Mouse (Mus musculus) G1E (cell line): Measurements from ENCODE around the gene Rplp2. TPM values are rescaled to one million over a fixed set of nuclear protein-coding genes. Genes with fewer than 3 reads are reported as not detected.
"Not testable (repeated sequence)": the region's sequence is repeated elsewhere in the genome, so short reads cannot be mapped to it uniquely, and the experiment has no call there.

Experiments used
- ATAC-seq: 2 replicates; pipeline ENCODE4 v1.8.0; 2016; ENCODE audit warnings: mild to moderate bottlenecking; ENCODE audit not compliant: insufficient number of reproducible peaks, poor library complexity, low FRiP score, severe bottlenecking; ENCODE audit errors: extremely low read depth
- DNase-seq: peaks from one replicate; pipeline ENCODE4 v3.0.0; 2012; ENCODE audit warnings: low spot score
- H3K27me3 ChIP-seq: 2 replicates; pipeline ENCODE4 v1.6.1; 2012; ENCODE audit warnings: mild to moderate bottlenecking, low read length, inconsistent platforms; ENCODE audit not compliant: insufficient read depth
- H3K36me3 ChIP-seq: replicated peaks from 2 replicates; pipeline ENCODE3; 2012; ENCODE audit warnings: mild to moderate bottlenecking, inconsistent platforms
- H3K4me1 ChIP-seq: 2 replicates; pipeline ENCODE4 v1.6.1; 2012; ENCODE audit warnings: low read depth, low read length, inconsistent platforms, mixed read lengths; ENCODE audit not compliant: insufficient read depth
- H3K4me3 ChIP-seq: 2 replicates; pipeline ENCODE4 v1.5.1; 2012; ENCODE audit warnings: low read depth, mild to moderate bottlenecking, inconsistent platforms, low read length, moderate library complexity, mixed read lengths
- H3K9me3 ChIP-seq: replicated peaks from 2 replicates; pipeline ENCODE4 v1.6.1; 2012; ENCODE audit warnings: inconsistent platforms
- CTCF ChIP-seq: IDR thresholded peaks from 2 replicates; pipeline ENCODE4 v1.5.1; 2012; ENCODE audit warnings: low read depth, low read length, inconsistent platforms, mixed read lengths
- GATA1 ChIP-seq: IDR thresholded peaks from 2 replicates; pipeline ENCODE4 v1.6.1; 2012; ENCODE audit warnings: borderline replicate concordance, low read length, inconsistent platforms, mixed read lengths
- GATA2 ChIP-seq: IDR thresholded peaks from 2 replicates; pipeline ENCODE4 v1.6.1; 2012; ENCODE audit warnings: low read depth, low read length, inconsistent platforms, borderline replicate concordance
- POLR2AphosphoS5 ChIP-seq: IDR thresholded peaks from 2 replicates; pipeline ENCODE4 v1.6.1; 2012; ENCODE audit warnings: low read depth, low read length, inconsistent platforms; ENCODE audit not compliant: insufficient replicate concordance
- TAL1 ChIP-seq: conservative IDR thresholded peaks from 2 replicates; pipeline ENCODE4 v1.6.1; 2012; ENCODE audit warnings: low read depth, low read length, inconsistent platforms, mixed read lengths
- polyA plus RNA-seq: library from polyadenylated mRNA; stranded (reverse); fragments of >175 nt; gene quantifications from 2 replicates; pipeline ENCODE4 v1.2.3, GENCODE M21; 2012
- total RNA-seq, 2 experiments: library from RNA; stranded (forward) in 1 of 2; stranded (reverse) in 1 of 2; fragments of 200-1000 nt in 1 of 2; fragments of >200 nt in 1 of 2; fragmentation: Nextera tagmentation in 1 of 2; gene quantifications; 2 replicates each; pipeline ENCODE4 v1.2.3; 2014 to 2017

Gene Rplp2
- total RNA-seq (2014; fragmentation: Nextera tagmentation) = 939 and 1,045 TPM in 2 replicates
- 1,867 and 2,370 TPM in 2 replicates for total RNA-seq (2017)
- polyA plus RNA-seq = 5,272 and 6,746 TPM in 2 replicates

- Histone ChIP-seq H3K9me3 (no peaks in the 10 kb centered on the region), H3K27me3 (no peaks in the 10 kb centered on the region), H3K4me1 (peaks cover 67% of the 10 kb centered on the region), H3K36me3 (peaks cover 52% of the 10 kb centered on the region), H3K4me3 (peak within 1 kb of the TSS; percentile 81)
- peak; percentile 85 for ATAC-seq
- TF ChIP-seq POLR2AphosphoS5 (peak; percentile 59; the same call in 1 of the 2 replicates), CTCF (no peak)
- DNase-seq = peak; percentile 92
These were observed at the start of gene Rplp2 for GRCm38 (mm10) chr7:141447110-141447991. TSS of gene Rplp2 (plus strand) at chr7:141447370.

GRCm38 (mm10) chr7:141403305-141403704 is 43.9 kb upstream of the Rplp2 start:
- peak; percentile 45; the same call in 1 of the 2 replicates for ATAC-seq
- peaks cover 81% of the 10 kb centered on the region for H3K36me3 ChIP-seq

GRCm38 (mm10) chr7:141405466-141405865 is 41.7 kb upstream of the Rplp2 start:
- Histone ChIP-seq H3K4me3 (no peak overlapping the region), H3K36me3 (peaks cover 81% of the 10 kb centered on the region), H3K4me1 (peaks cover 37% of the 10 kb centered on the region), H3K27me3 (no peaks in the 10 kb centered on the region), H3K9me3 (no peaks in the 10 kb centered on the region)
- DNase-seq (no peak), ATAC-seq (no peak)
- TF ChIP-seq POLR2AphosphoS5 = no peak

More at GRCm38 (mm10) chr7:141403305-141403704, 43.9 kb upstream of the Rplp2 start:
- peak; percentile 46 for DNase-seq
- peaks cover 26% of the 10 kb centered on the region for H3K4me1 ChIP-seq
- no peaks in the 10 kb centered on the region for H3K27me3 ChIP-seq
- H3K4me3 ChIP-seq = no peak overlapping the region
- TF ChIP-seq GATA1 (no peak), CTCF (peak; percentile 79)
- H3K9me3 ChIP-seq = no peaks in the 10 kb centered on the region

GRCm38 (mm10) chr7:141407670-141408069 is 39.5 kb upstream of the Rplp2 start:
- peaks cover 78% of the 10 kb centered on the region for H3K36me3 ChIP-seq
- H3K9me3 ChIP-seq, H3K27me3 ChIP-seq, DNase-seq, ATAC-seq, H3K4me3 ChIP-seq: not testable (repeated sequence)
- peaks cover 35% of the 10 kb centered on the region for H3K4me1 ChIP-seq

GRCm38 (mm10) chr7:141408833-141409232 is 38.3 kb upstream of the Rplp2 start:
- Histone ChIP-seq H3K9me3 (no peaks in the 10 kb centered on the region), H3K36me3 (peaks cover 67% of the 10 kb centered on the region), H3K27me3 (no peaks in the 10 kb centered on the region), H3K4me3 (no peak overlapping the region; the same call in 1 of the 2 replicates), H3K4me1 (peaks cover 35% of the 10 kb centered on the region)
- TF ChIP-seq CTCF (peak; percentile 74), POLR2AphosphoS5 (no peak)
- peak; percentile 46; the same call in 1 of the 2 replicates for ATAC-seq
- DNase-seq = peak; percentile 74

- no peaks in the 10 kb centered on the region for H3K27me3 ChIP-seq
- H3K4me1 ChIP-seq = peaks cover 43% of the 10 kb centered on the region
- H3K4me3 ChIP-seq = no peak overlapping the region
- no peak for ATAC-seq
- DNase-seq = no peak
- peaks cover 53% of the 10 kb centered on the region for H3K36me3 ChIP-seq
- no peaks in the 10 kb centered on the region for H3K9me3 ChIP-seq
- no peak for TF ChIP-seq CTCF
- no peak for TF ChIP-seq POLR2AphosphoS5
- no peak for TF ChIP-seq GATA1
- TF ChIP-seq TAL1 = no peak
- no peak for TF ChIP-seq GATA2
These were observed 36.5 kb upstream of the Rplp2 start for GRCm38 (mm10) chr7:141410631-141411030.

GRCm38 (mm10) chr7:141411667-141412066 is 35.5 kb upstream of the Rplp2 start:
- TF ChIP-seq POLR2AphosphoS5 (no peak), TAL1 (no peak), GATA2 (no peak), GATA1 (no peak), CTCF (no peak)
- no peak for DNase-seq
- Histone ChIP-seq H3K4me1 (peaks cover 49% of the 10 kb centered on the region), H3K4me3 (no peak overlapping the region), H3K9me3 (no peaks in the 10 kb centered on the region), H3K36me3 (peaks cover 46% of the 10 kb centered on the region), H3K27me3 (no peaks in the 10 kb centered on the region)
- ATAC-seq = no peak
